Mouse (Mus musculus) gastrocnemius, adult 8-10 months (tissue): ENCODE measurements around the gene Gnas. TPM values are rescaled to one million over a fixed set of nuclear protein-coding genes. Genes with fewer than 3 reads are reported as not detected.

Source experiments
- DNase-seq, 2 experiments: peaks; one replicate each; pipeline ENCODE4 v3.0.0; 2022; ENCODE audit warnings: low spot score in 2 of 2
- microRNA-seq: library from miRNA; unstranded; fragments of <30 nt; microRNA quantifications from one replicate; pipeline ENCODE4 v1.2.0, GENCODE M21; 2022
- total RNA-seq, 4 experiments: library from RNA; stranded (reverse); gene quantifications; 2 replicates each; pipeline ENCODE4 v1.2.4; 2022

The Gnas gene
- total RNA-seq, 4 experiments from 2014 or later: 1,232 to 1,409 (median 1,307) TPM

- no peak for DNase-seq
These were observed 75.5 kb downstream of the Gnas start for GRCm38 (mm10) chr2:174359656-174360055.

- no peak for DNase-seq
These were observed 82.5 kb downstream of the Gnas start for GRCm38 (mm10) chr2:174366571-174366970.

GRCm38 (mm10) chr2:174381021-174381420 lies 96.9 kb downstream of the Gnas start:
- no peak for DNase-seq

GRCm38 (mm10) chr2:174391936-174392335 lies 107.8 kb downstream of the Gnas start:
- DNase-seq: no peak

GRCm38 (mm10) chr2:174392554-174392953 lies 108.4 kb downstream of the Gnas start:
- no peak for DNase-seq

- no peak for DNase-seq
These were observed 109.3 kb downstream of the Gnas start for GRCm38 (mm10) chr2:174393383-174393782.

Small RNA genes within 50 kb of the gene (microRNA-seq; reads per million reads assigned to microRNA genes)
- not detected for gene Gm27591
- 5.8 reads per million for gene Mir296
- gene Mir298: 23.3 reads per million, percentile 23 among the genes with 10 or more reads in this experiment

Other genes with a start within 250 kb of the Gnas start
- 10 to 100 TPM; 14.0 to 19.3 (median 15.1) TPM for gene Stx16, start 208.0 kb upstream of the Gnas start, total RNA-seq
- gene Npepl1, start 174.0 kb upstream of the Gnas start, total RNA-seq: 100 to 1,000 TPM in 2 of 4 experiments, 10 to 100 TPM in 2; 95.2 to 109 (median 99.1) TPM
- 1 to 10 TPM; 1.0 to 2.2 (median 1.2) TPM for gene Gm20721, start 62.4 kb downstream of the Gnas start, total RNA-seq
- 10 to 100 TPM; 18.7 to 23.3 (median 19.6) TPM for gene Nelfcd, start 131.5 kb downstream of the Gnas start, total RNA-seq
- gene Ctsz, start 154.7 kb downstream of the Gnas start, total RNA-seq: 10 to 100 TPM; 22.0 to 31.2 (median 25.4) TPM
- gene Tubb1, start 166.4 kb downstream of the Gnas start, total RNA-seq: not detected
- 1,000 to 10,000 TPM; 1,170 to 1,318 (median 1,227) TPM for gene Atp5e, start 179.8 kb downstream of the Gnas start, total RNA-seq
- gene Prelid3b, start 188.8 kb downstream of the Gnas start, total RNA-seq: 10 to 100 TPM; 42.5 to 49.9 (median 46.5) TPM